Mouse (Mus musculus) lung, postnatal 0 days (tissue): ENCODE data around the gene Nid2.

Source experiments
- CTCF ChIP-seq: IDR thresholded peaks from 2 replicates; pipeline ENCODE4 v1.5.1; 2016; ENCODE audit warnings: antibody characterized with exemption, mild to moderate bottlenecking
- EP300 ChIP-seq: IDR thresholded peaks from 2 replicates; pipeline ENCODE4 v1.6.1; 2016; ENCODE audit warnings: antibody characterized with exemption, mild to moderate bottlenecking, control low read depth

DNA sequence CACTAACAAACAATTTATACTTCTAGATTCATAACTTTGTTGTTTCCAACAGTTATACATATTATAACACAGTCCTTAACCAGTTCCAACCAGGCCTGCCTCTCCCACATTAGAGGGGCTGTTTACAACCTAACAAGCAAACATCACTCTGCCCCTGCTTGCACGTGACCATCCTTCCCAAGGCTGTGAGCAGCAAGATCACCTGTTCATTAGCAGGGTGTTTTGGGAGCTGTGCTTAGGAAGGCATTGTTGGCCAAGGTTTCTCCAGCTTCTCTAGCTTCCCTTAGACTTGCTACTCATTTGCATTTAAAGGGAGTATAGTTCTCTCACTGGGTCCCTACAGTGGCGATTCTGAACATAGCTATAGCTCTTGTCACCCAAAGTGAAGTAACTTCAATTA, 107.2 kb downstream of the Nid2 start:
- TF ChIP-seq CTCF (no peak), EP300 (no peak)
